Comparison of ENCODE assay signal across 13 mouse cellular contexts in genomic region chr6:6136812-6137211, GRCm38 (mm10).
DNase-seq lines count a peak whose midpoint lies in the region; TF ChIP-seq lines count a peak whose summit lies in the region.
"Had no signal": no experiment of that assay in that cellular context is flagged by ENCODE, and none has a peak within 500 bp of the region (broad histone marks: within the 10 kb centered on the region; RNA-seq: fewer than 3 reads in every experiment).

No protein-coding gene starts in this region.

- intact Hi-C loops in left cerebral cortex, adult 2 months (cut with DNase I): no loop called here
- intact Hi-C loops in left cerebral cortex, postnatal 14 days (cut with DNase I): no loop called here

- peak; percentile 17 for DNase-seq in adrenal gland, postnatal 14 days
- no peak for DNase-seq in adrenal gland, adult 18-20 months (ENCODE audit: low spot score in 2 of 2)
- DNase-seq in left cerebral cortex, adult 2 months (ENCODE audit: extremely low spot score in 1 of 2, low spot score in 2 of 2): no peak
- DNase-seq in left cerebral cortex, postnatal 14 days (ENCODE audit: low spot score in 2 of 2): no peak
- peak; percentile 75 for DNase-seq in ES-CJ7 (ENCODE audit: low read depth, low spot score)
- DNase-seq in c-Kit-positive CD71-positive TER-119-positive erythroid progenitor cells, embryonic 14.5 days (ENCODE audit: low spot score): peak; percentile 15
- DNase-seq in gastrocnemius, postnatal 10 days: no peak
- DNase-seq in T-cell, adult 2 months (ENCODE audit: low spot score): no peak
- DNase-seq: cerebellum, adult 11-12 months; right cerebral cortex, postnatal 4 days; thymus, adult 18-20 months had no signal

- no peak overlapping the region for H3K27ac ChIP-seq in left cerebral cortex, adult 2 months
- H3K27ac ChIP-seq: forebrain, embryonic 12.5 days; hindbrain, embryonic 12.5 days had no signal

- peak; percentile 25 for TF ChIP-seq CTCF in left cerebral cortex, adult 2 months (IDR thresholded peaks at IDR 0.05)

- no peak overlapping the region for H3K4me3 ChIP-seq in left cerebral cortex, adult 2 months
- H3K4me3 ChIP-seq: forebrain, embryonic 12.5 days; hindbrain, embryonic 12.5 days had no signal

Comparison
In these comparisons a context has a peak if more than half of its experiments do, and no peak if none do; other contexts are left out.
1. DNase-seq: peak in adrenal gland, postnatal 14 days (single experiment), ES-CJ7 (single experiment) and c-Kit-positive CD71-positive TER-119-positive erythroid progenitor cells, embryonic 14.5 days (single experiment); none in adrenal gland, adult 18-20 months (0 of 2), left cerebral cortex, adult 2 months (0 of 2), left cerebral cortex, postnatal 14 days (0 of 2), gastrocnemius, postnatal 10 days (single experiment) and T-cell, adult 2 months (single experiment).